Comparison of ENCODE assay signal across 9 mouse cellular contexts in the genomic region with DNA sequence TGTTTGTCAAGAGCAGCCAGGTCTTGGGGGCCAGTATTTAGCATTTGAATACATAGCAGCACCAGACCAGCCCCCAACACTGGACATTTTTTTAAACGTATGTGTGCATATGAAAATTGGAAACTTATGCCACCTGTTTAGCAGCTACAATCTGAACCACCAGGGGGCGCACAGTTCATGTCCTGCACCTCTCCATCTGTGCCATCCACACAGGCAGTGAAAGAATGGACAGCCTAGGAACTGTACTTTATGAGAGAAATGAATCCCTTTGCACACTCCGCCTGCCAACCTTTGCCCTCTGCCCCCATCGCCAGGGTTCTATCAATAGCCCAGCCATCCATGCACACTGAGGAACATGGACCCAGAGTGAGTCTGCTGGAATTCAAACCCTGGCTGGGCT. TPM values are rescaled to one million over a fixed set of nuclear protein-coding genes. Genes with fewer than 3 reads are reported as not detected.
DNase-seq lines count a peak whose midpoint lies in the region; ATAC-seq and TF ChIP-seq lines count a peak whose summit lies in the region.
"Had no signal": no experiment of that assay in that cellular context is flagged by ENCODE, and none has a peak within 500 bp of the region (broad histone marks: within the 10 kb centered on the region; RNA-seq: fewer than 3 reads in every experiment).

No protein-coding gene starts in this region.

- peak; percentile 76 for TF ChIP-seq CTCF in hindbrain, postnatal 0 days (IDR thresholded peaks at IDR 0.05; ENCODE audit: low read depth)

- H3K4me3 ChIP-seq in hindbrain, postnatal 0 days (ENCODE audit: low read length) = no peak overlapping the region

- WGBS in hindbrain, postnatal 0 days = 54% methylated on average over 4 of the region's 4 CpGs

- no peaks in the 10 kb centered on the region for H3K27me3 ChIP-seq in hindbrain, postnatal 0 days (ENCODE audit: insufficient read depth, low read length)
- H3K27me3 ChIP-seq: megakaryocyte, embryonic 14.5 days had no signal

- H3K9ac ChIP-seq in hindbrain, postnatal 0 days (replicated peaks; ENCODE audit: low read length) = no peak overlapping the region

- DNase-seq in left cerebral cortex, adult 11 months (ENCODE audit: low spot score) = peak; percentile 45
- no peak for DNase-seq in left cerebral cortex, adult 8-10 months (ENCODE audit: low spot score in 2 of 2)
- peak; percentile 74 for DNase-seq in adrenal gland, adult 2 months
- peak; percentile 66 for DNase-seq in embryo, embryonic 11 days
- peak; percentile 65 for DNase-seq in hindbrain, postnatal 0 days (ENCODE audit: low spot score)
- peak; percentile 50 to 53 for DNase-seq in lung, adult 18-20 months
- peak; percentile 70 for DNase-seq in retina, embryonic 14.5 days (ENCODE audit: low spot score)
- DNase-seq in thymus, postnatal 36 days = peak; percentile 62 to 69

- H3K9me3 ChIP-seq in hindbrain, postnatal 0 days (ENCODE audit: low read length) = no peaks in the 10 kb centered on the region
- H3K9me3 ChIP-seq: megakaryocyte, embryonic 14.5 days had no signal

- no peaks in the 10 kb centered on the region for H3K4me1 ChIP-seq in hindbrain, postnatal 0 days (ENCODE audit: insufficient read depth, low read length)

- ATAC-seq in hindbrain, postnatal 0 days = peak; percentile 39; the same call in 1 of the 2 replicates

- H3K4me2 ChIP-seq in hindbrain, postnatal 0 days (ENCODE audit: low read depth, low read length) = no peak overlapping the region

- no peaks in the 10 kb centered on the region for H3K36me3 ChIP-seq in hindbrain, postnatal 0 days (ENCODE audit: insufficient read depth, low read length)

- no peak overlapping the region for H3K27ac ChIP-seq in hindbrain, postnatal 0 days

RNA-seq across cellular contexts. Expression of a gene that starts 23.0 kb away (rescaled TPM):
- total RNA-seq in left cerebral cortex, adult 8-10 months (2022) = 10 to 100 TPM in 1 of 4 experiments, 1 to 10 TPM in 3; 6.4 to 10.4 (median 7.5) TPM
- 10 to 100 TPM; 22.7 to 71.9 TPM for total RNA-seq in adrenal gland, adult 2 months (2021)
- 17.6 and 31.2 TPM in 2 replicates for polyA plus RNA-seq in adrenal gland, adult 2 months (2012; rRNA removed)
- total RNA-seq in hindbrain, postnatal 0 days (2014; rRNA removed) = 0.18 and 0.94 TPM in 2 replicates
- 4.4 and 5.0 TPM in 2 replicates for polyA plus RNA-seq in hindbrain, postnatal 0 days (2015; fragmentation: Nextera tagmentation; extraction: Ambion mirVana)

RNA-seq across cellular contexts. Expression of a gene that starts 25.3 kb away (rescaled TPM):
- not detected for total RNA-seq in left cerebral cortex, adult 8-10 months (2022)
- total RNA-seq in adrenal gland, adult 2 months (2021) = not detected
- polyA plus RNA-seq in adrenal gland, adult 2 months (2012; rRNA removed) = 1.5 and 1.7 TPM in 2 replicates
- not detected in 2 replicates for total RNA-seq in hindbrain, postnatal 0 days (2014; rRNA removed)
- not detected in 2 replicates for polyA plus RNA-seq in hindbrain, postnatal 0 days (2015; fragmentation: Nextera tagmentation; extraction: Ambion mirVana)

RNA-seq across cellular contexts. Expression of a gene that starts 26.1 kb away (rescaled TPM):
- 10 to 100 TPM; 53.1 to 65.3 (median 59.2) TPM for total RNA-seq in left cerebral cortex, adult 8-10 months (2022)
- 10 to 100 TPM; 33.4 to 37.7 TPM for total RNA-seq in adrenal gland, adult 2 months (2021)
- 46.7 and 47.1 TPM in 2 replicates for polyA plus RNA-seq in adrenal gland, adult 2 months (2012; rRNA removed)
- 82.6 and 83.7 TPM in 2 replicates for total RNA-seq in hindbrain, postnatal 0 days (2014; rRNA removed)
- 29.0 and 29.9 TPM in 2 replicates for polyA plus RNA-seq in hindbrain, postnatal 0 days (2015; fragmentation: Nextera tagmentation; extraction: Ambion mirVana)

RNA-seq across cellular contexts. Expression of a gene that starts 44.2 kb away (rescaled TPM):
- under 1 TPM; 0.33 to 0.89 (median 0.80) TPM for total RNA-seq in left cerebral cortex, adult 8-10 months (2022)
- not detected for total RNA-seq in adrenal gland, adult 2 months (2021)
- not detected in 2 replicates for polyA plus RNA-seq in adrenal gland, adult 2 months (2012; rRNA removed)
- total RNA-seq in hindbrain, postnatal 0 days (2014; rRNA removed) = 0.47 TPM in 1 of 2 replicates, not detected in the other
- polyA plus RNA-seq in hindbrain, postnatal 0 days (2015; fragmentation: Nextera tagmentation; extraction: Ambion mirVana) = 0.06 and 0.11 TPM in 2 replicates

Comparison
In these comparisons a context has a peak if more than half of its experiments do, and no peak if none do; other contexts are left out.
1. DNase-seq: peak in left cerebral cortex, adult 11 months (single experiment), adrenal gland, adult 2 months (single experiment), embryo, embryonic 11 days (single experiment), hindbrain, postnatal 0 days (single experiment), lung, adult 18-20 months (2 of 2), retina, embryonic 14.5 days (single experiment) and thymus, postnatal 36 days (2 of 2); none in left cerebral cortex, adult 8-10 months (0 of 2).